Mouse (Mus musculus) CD4-positive naive resting alpha-beta T cell, adult 76 days (primary cell): ENCODE data around the gene Zfp605. TPM values are rescaled to one million over a fixed set of nuclear protein-coding genes. Genes with fewer than 3 reads are reported as not detected.

Experiments used
- total RNA-seq: library from RNA; stranded (reverse); gene quantifications from one replicate; pipeline ENCODE4 v1.2.4, GENCODE M21; 2023

The Zfp605 gene
- total RNA-seq, result 3.6 TPM

GRCm38 (mm10) chr5:110109991-110110441, at the start of gene Zfp605:
Zfp605 (plus strand) TSS chr5:110110092.

GRCm38 (mm10) chr5:110072413-110072812, 37.5 kb upstream of the Zfp605 start, which contains the start of gene Gm17655:
Gm17655 (minus strand) TSS chr5:110072513.

GRCm38 (mm10) chr5:110094030-110094846, 15.7 kb upstream of the Zfp605 start, which contains the start of gene Gm35315:
Gm35315 (minus strand) TSS chr5:110094420.

GRCm38 (mm10) chr5:110099656-110100580, 10.0 kb upstream of the Zfp605 start, which contains the start of gene Plcxd1:
Plcxd1 (plus strand) TSS chr5:110099969.

GRCm38 (mm10) chr5:110107581-110108304, 2.1 kb upstream of the Zfp605 start, which contains the start of gene Gtpbp6:
Gtpbp6 (minus strand) TSS chr5:110108197.

GRCm38 (mm10) chr5:110135293-110136086, 25.6 kb downstream of the Zfp605 start, which contains the start of gene Chfr:
Chfr (plus strand) TSS chr5:110135842.

GRCm38 (mm10) chr5:110176362-110177020, 66.6 kb downstream of the Zfp605 start, which contains the start of gene Golga3:
Golga3 (plus strand) TSS chr5:110176701.

Other genes with a start within 250 kb of the Zfp605 start
- 15.4 TPM for gene Gm15446, start 186.7 kb upstream of the Zfp605 start, total RNA-seq
- gene Zfp932, start 113.6 kb upstream of the Zfp605 start, total RNA-seq, result 18.3 TPM
- gene Gm17655, start 37.6 kb upstream of the Zfp605 start, total RNA-seq, result 13.7 TPM
- 0.32 TPM for gene Gm35315, start 15.7 kb upstream of the Zfp605 start, total RNA-seq
- 0.41 TPM for gene Plcxd1, start 10.1 kb upstream of the Zfp605 start, total RNA-seq
- gene Gtpbp6, start 1.9 kb upstream of the Zfp605 start, total RNA-seq, result 84.8 TPM
- 92.6 TPM for gene Chfr, start 25.8 kb downstream of the Zfp605 start, total RNA-seq
- 32.5 TPM for gene Golga3, start 66.6 kb downstream of the Zfp605 start, total RNA-seq
- gene Ankle2, start 120.9 kb downstream of the Zfp605 start, total RNA-seq, result 46.8 TPM
- 39.0 TPM for gene Pgam5, start 159.8 kb downstream of the Zfp605 start, total RNA-seq
- 1.2 TPM for gene Pxmp2, start 176.1 kb downstream of the Zfp605 start, total RNA-seq
- 6.1 TPM for gene Pole, start 176.2 kb downstream of the Zfp605 start, total RNA-seq
- 0.29 TPM for gene P2rx2, start 233.1 kb downstream of the Zfp605 start, total RNA-seq
- not detected for gene Lrcol1, start 234.6 kb downstream of the Zfp605 start, total RNA-seq